Mouse (Mus musculus): ENCODE measurements around the gene Crhr2. TPM values are rescaled to one million over a fixed set of nuclear protein-coding genes. Genes with fewer than 3 reads are reported as not detected.

The Crhr2 gene
- polyA plus RNA-seq, 1 experiment from 2014 or later = 1.3 TPM

DNA sequence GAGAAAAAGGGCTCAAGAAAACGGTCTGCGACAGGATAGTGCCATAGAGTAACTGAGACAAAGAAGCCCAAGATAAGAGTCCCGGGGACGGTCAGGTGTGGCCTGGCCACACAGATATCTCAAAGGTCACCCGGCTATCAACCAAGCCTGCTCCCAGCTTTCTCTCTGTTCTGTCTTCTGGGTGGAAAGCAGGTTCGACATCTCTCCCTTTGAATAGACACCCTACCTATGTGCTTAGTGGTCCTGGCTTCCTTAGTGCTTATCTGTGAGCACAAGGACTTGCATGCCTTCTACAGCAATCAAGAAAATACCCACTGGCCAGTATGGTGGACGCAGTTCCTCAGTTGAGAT, 68.4 kb downstream of the Crhr2 start:
- Histone ChIP-seq H3K4me2 (ENCODE audit: low read length) (no peak overlapping the region), H3K27ac (ENCODE audit: low read length) (no peak overlapping the region), H3K4me1 (replicated peaks; ENCODE audit: control insufficient read depth, insufficient read depth, low read length) (peaks cover 4% of the 10 kb centered on the region; the same call in 1 of the 2 replicates), H3K4me3 (replicated peaks; ENCODE audit: low read length) (no peak overlapping the region), H3K27me3 (replicated peaks; ENCODE audit: control insufficient read depth, insufficient read depth, low read length) (no peaks in the 10 kb centered on the region), H3K9me3 (ENCODE audit: control insufficient read depth, low read length) (no peaks in the 10 kb centered on the region), H3K9ac (replicated peaks; ENCODE audit: low read depth, low read length) (no peak overlapping the region), H3K36me3 (ENCODE audit: control insufficient read depth, insufficient read depth) (peaks cover 32% of the 10 kb centered on the region)
- WGBS = 98% methylated on average over 7 of the region's 7 CpGs
- ATAC-seq = no peak

DNA sequence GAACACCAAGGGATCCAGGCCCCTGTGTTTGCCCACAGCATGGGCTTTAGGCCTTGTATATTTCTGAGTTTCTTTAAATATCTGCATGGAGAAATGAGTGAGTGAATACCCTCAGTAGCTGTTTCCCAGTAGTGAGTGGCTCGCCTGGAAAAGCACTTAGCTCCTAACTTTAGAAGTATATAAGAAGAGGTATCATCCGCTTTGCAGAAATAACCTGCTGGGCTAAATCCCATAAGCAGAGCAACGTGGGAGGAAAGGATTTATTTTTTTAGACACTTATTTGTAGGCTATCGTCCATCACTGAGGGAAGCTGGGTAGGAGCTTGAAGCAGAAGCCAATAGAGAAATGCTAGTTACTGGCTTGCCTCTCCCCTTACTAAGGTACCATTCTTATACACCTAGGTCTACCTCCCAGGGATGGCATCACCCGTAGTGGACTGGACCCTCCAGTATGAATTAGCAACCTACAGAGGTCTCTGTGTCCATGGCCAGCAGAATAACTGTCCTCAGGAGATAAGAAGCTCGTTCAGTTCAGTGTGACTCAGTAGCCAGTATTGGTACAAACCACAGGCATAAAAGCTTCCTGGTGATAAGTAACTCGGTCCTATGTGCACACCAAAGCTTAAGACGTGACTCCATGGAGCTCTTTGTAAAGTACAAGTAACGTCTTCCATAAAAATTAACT, 68.9 kb downstream of the Crhr2 start:
- Histone ChIP-seq H3K9ac (replicated peaks; ENCODE audit: low read depth, low read length) (no peak overlapping the region), H3K4me1 (replicated peaks; ENCODE audit: control insufficient read depth, insufficient read depth, low read length) (peaks cover 4% of the 10 kb centered on the region; the same call in 1 of the 2 replicates), H3K9me3 (ENCODE audit: control insufficient read depth, low read length) (no peaks in the 10 kb centered on the region), H3K27ac (ENCODE audit: low read length) (no peak overlapping the region), H3K36me3 (ENCODE audit: control insufficient read depth, insufficient read depth) (peaks cover 36% of the 10 kb centered on the region), H3K4me3 (replicated peaks; ENCODE audit: low read length) (no peak overlapping the region), H3K4me2 (ENCODE audit: low read length) (no peak overlapping the region), H3K27me3 (replicated peaks; ENCODE audit: control insufficient read depth, insufficient read depth, low read length) (no peaks in the 10 kb centered on the region)
- no peak for ATAC-seq
- 93% methylated on average over 9 of the region's 9 CpGs for WGBS

DNA sequence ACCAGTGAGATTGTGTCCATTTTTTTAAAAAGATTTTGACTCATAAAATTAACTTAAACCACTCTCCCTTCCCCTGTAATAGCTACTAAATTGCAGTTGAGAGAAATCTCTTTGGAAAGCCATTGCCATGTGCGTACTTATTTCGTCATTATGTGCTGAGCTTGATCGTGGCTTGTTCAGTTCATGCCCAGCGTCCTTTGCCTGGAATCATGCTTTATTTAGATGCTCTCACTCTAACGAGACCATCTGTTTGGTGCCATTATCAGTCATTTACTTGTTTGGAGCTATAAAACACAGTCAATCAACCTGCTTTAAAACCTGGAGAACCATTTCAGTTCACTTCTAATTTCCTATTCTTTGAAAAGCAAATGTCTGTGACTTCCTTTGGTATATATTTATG, 70.6 kb downstream of the Crhr2 start:
- 31% methylated on average over 5 of the region's 5 CpGs for WGBS
- ATAC-seq = peak; percentile 62
- Histone ChIP-seq H3K36me3 (ENCODE audit: control insufficient read depth, insufficient read depth) (peaks cover 30% of the 10 kb centered on the region), H3K9me3 (ENCODE audit: control insufficient read depth, low read length) (no peaks in the 10 kb centered on the region), H3K27ac (ENCODE audit: low read length) (no peak overlapping the region), H3K4me1 (replicated peaks; ENCODE audit: control insufficient read depth, insufficient read depth, low read length) (peaks cover 4% of the 10 kb centered on the region; the same call in 1 of the 2 replicates), H3K9ac (replicated peaks; ENCODE audit: low read depth, low read length) (no peak overlapping the region), H3K4me3 (replicated peaks; ENCODE audit: low read length) (no peak overlapping the region), H3K4me2 (ENCODE audit: low read length) (no peak overlapping the region), H3K27me3 (replicated peaks; ENCODE audit: control insufficient read depth, insufficient read depth, low read length) (no peaks in the 10 kb centered on the region)

DNA sequence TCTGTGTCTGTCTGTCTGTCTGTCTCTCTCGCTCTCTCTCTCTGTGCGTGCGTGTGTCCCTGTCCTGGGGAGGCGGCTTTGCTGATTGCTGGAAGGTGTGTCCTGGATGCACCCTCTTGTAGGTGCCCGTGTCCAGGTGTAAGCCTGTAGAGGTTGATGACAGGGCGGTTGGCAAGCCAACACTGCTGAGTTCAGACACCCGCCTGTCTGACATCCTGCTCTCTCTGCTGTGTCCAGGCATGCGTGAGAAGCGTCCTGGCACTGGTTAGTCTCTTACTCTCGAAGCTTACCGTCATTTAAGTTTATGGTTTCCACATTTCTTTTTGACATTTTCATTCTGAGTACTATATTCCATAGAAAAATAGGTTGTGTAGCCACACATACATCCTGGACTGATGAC, 71.5 kb downstream of the Crhr2 start:
- ATAC-seq = no peak
- no peak overlapping the region for H3K4me3 ChIP-seq (replicated peaks; ENCODE audit: low read length)
- WGBS = 93% methylated on average over 11 of the region's 11 CpGs
- H3K9ac ChIP-seq (replicated peaks; ENCODE audit: low read depth, low read length) = no peak overlapping the region
- H3K4me1 ChIP-seq (replicated peaks; ENCODE audit: control insufficient read depth, insufficient read depth, low read length) = peaks cover 4% of the 10 kb centered on the region; the same call in 1 of the 2 replicates
- peaks cover 34% of the 10 kb centered on the region for H3K36me3 ChIP-seq (ENCODE audit: control insufficient read depth, insufficient read depth)
- no peak overlapping the region for H3K27ac ChIP-seq (ENCODE audit: low read length)
- H3K9me3 ChIP-seq (ENCODE audit: control insufficient read depth, low read length) = no peaks in the 10 kb centered on the region
- no peak overlapping the region for H3K4me2 ChIP-seq (ENCODE audit: low read length)
- H3K27me3 ChIP-seq (replicated peaks; ENCODE audit: control insufficient read depth, insufficient read depth, low read length) = no peaks in the 10 kb centered on the region

DNA sequence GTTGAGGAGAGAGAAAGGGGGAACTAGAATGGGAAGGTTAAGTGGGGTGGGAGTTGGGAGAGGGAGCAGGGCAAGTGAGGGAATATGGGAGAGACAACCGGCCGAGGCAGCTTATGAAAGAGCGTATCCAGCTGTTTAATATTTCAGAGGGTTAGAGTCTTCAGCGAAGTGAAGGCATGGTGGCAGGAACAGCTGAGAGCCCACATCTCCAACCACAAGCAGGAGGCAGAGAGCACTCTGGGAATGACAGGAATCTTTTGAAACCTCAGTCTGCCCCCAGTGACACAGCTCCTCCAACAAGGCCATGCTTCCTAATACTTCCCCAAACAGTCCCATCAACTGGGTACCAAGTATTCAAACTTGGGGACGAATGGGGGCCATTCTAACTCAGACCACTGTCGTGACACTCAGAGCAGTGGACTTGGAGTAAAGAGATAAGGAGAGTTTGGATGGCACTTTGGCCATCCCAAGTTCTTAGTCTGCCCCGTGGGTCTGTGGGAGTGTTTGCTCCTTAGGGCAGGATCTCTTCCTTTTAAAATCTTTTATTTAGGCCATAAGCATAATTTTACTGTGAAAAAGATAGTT, 72.5 kb downstream of the Crhr2 start:
- H3K27me3 ChIP-seq (replicated peaks; ENCODE audit: control insufficient read depth, insufficient read depth, low read length) = no peaks in the 10 kb centered on the region
- no peak for ATAC-seq

DNA sequence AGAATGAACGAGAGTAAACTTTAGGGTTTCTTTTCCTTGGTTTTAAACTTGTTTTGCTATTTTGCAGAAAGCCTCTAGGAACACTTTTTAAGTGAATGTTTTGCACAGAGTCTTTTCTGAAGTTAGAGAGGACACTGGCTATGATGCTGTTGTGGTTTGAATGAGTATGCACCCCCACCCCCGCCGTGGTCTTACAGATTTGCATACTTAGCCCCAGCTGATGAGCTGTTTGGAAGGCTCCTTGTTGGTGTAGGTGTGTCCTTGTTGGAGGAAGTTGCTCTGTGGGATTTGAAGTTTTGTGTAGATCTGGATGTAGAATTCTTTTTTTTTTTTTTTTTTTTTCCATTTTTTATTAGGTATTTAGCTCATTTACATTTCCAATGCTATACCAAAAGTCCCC, 75.4 kb downstream of the Crhr2 start:
- H3K4me1 ChIP-seq (replicated peaks; ENCODE audit: control insufficient read depth, insufficient read depth, low read length) = peaks cover 4% of the 10 kb centered on the region; the same call in 1 of the 2 replicates
- WGBS = 95% methylated on average over 3 of the region's 3 CpGs
- H3K9ac ChIP-seq (replicated peaks; ENCODE audit: low read depth, low read length) = no peak overlapping the region
- no peaks in the 10 kb centered on the region for H3K9me3 ChIP-seq (ENCODE audit: control insufficient read depth, low read length)
- H3K4me3 ChIP-seq (replicated peaks; ENCODE audit: low read length) = no peak overlapping the region
- ATAC-seq = no peak
- peaks cover 47% of the 10 kb centered on the region for H3K36me3 ChIP-seq (ENCODE audit: control insufficient read depth, insufficient read depth)
- no peaks in the 10 kb centered on the region for H3K27me3 ChIP-seq (replicated peaks; ENCODE audit: control insufficient read depth, insufficient read depth, low read length)
- no peak overlapping the region for H3K4me2 ChIP-seq (ENCODE audit: low read length)
- H3K27ac ChIP-seq (ENCODE audit: low read length) = no peak overlapping the region

More for the DNA sequence above, 72.5 kb downstream of the Crhr2 start:
- peaks cover 4% of the 10 kb centered on the region; the same call in 1 of the 2 replicates for H3K4me1 ChIP-seq (replicated peaks; ENCODE audit: control insufficient read depth, insufficient read depth, low read length)
- no peak overlapping the region for H3K27ac ChIP-seq (ENCODE audit: low read length)
- peaks cover 35% of the 10 kb centered on the region for H3K36me3 ChIP-seq (ENCODE audit: control insufficient read depth, insufficient read depth)
- H3K4me3 ChIP-seq (replicated peaks; ENCODE audit: low read length) = no peak overlapping the region
- no peaks in the 10 kb centered on the region for H3K9me3 ChIP-seq (ENCODE audit: control insufficient read depth, low read length)
- no peak overlapping the region for H3K9ac ChIP-seq (replicated peaks; ENCODE audit: low read depth, low read length)
- H3K4me2 ChIP-seq (ENCODE audit: low read length) = no peak overlapping the region
- WGBS = 95% methylated on average over 7 of the region's 7 CpGs

DNA sequence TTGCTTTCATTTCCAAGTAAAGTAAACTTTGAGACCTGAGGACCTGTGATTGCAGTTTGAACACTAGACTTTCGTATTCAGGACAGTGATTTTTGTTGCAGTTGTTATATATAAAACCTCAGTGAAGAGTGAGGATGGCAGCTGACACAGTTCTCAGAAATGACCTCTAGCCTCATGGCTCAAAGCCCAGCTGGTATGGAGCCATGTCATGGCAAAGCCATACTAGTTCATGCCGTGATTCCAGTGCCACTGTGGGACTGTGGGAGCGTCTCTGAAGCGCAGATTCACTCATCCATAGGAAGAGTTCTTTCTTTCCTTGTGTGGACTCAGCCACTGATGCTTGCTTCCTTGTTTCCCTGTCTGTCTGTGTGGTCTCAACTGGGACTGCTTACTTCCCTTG, 78.3 kb downstream of the Crhr2 start:
- 94% methylated on average over 4 of the region's 4 CpGs for WGBS
- H3K4me1 ChIP-seq (replicated peaks; ENCODE audit: control insufficient read depth, insufficient read depth, low read length) = no peaks in the 10 kb centered on the region
- no peaks in the 10 kb centered on the region for H3K27me3 ChIP-seq (replicated peaks; ENCODE audit: control insufficient read depth, insufficient read depth, low read length)
- peaks cover 44% of the 10 kb centered on the region for H3K36me3 ChIP-seq (ENCODE audit: control insufficient read depth, insufficient read depth)
- ATAC-seq = no peak
- H3K4me3 ChIP-seq (replicated peaks; ENCODE audit: low read length) = no peak overlapping the region
- H3K9me3 ChIP-seq (ENCODE audit: control insufficient read depth, low read length) = no peaks in the 10 kb centered on the region
- no peak overlapping the region for H3K4me2 ChIP-seq (ENCODE audit: low read length)
- no peak overlapping the region for H3K9ac ChIP-seq (replicated peaks; ENCODE audit: low read depth, low read length)
- no peak overlapping the region for H3K27ac ChIP-seq (ENCODE audit: low read length)

DNA sequence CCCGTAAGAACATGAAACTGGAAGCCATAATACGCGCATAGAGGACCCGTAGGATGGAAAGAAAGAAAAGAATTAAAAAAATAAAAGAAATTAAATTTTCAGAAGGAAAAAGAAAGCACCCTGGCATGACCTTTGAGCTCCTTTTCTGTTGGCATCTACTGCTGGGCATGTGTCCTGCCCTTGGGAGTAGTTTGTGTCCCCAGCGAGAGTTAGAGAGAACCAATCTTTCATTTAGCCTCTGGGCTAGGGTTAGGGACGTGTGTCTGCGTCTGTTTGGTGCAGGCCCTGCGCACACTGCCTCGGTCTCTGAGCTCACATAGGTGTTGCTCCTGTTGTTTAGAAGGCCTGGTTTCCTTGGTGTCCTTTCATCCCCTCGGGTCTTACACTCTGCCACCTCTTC, 83.6 kb downstream of the Crhr2 start:
- Histone ChIP-seq H3K4me3 (replicated peaks; ENCODE audit: low read length) (no peak overlapping the region), H3K4me2 (ENCODE audit: low read length) (no peak overlapping the region), H3K27me3 (replicated peaks; ENCODE audit: control insufficient read depth, insufficient read depth, low read length) (no peaks in the 10 kb centered on the region), H3K9me3 (ENCODE audit: control insufficient read depth, low read length) (no peaks in the 10 kb centered on the region), H3K4me1 (replicated peaks; ENCODE audit: control insufficient read depth, insufficient read depth, low read length) (no peaks in the 10 kb centered on the region; the same call in 1 of the 2 replicates), H3K9ac (replicated peaks; ENCODE audit: low read depth, low read length) (no peak overlapping the region), H3K27ac (ENCODE audit: low read length) (no peak overlapping the region), H3K36me3 (ENCODE audit: control insufficient read depth, insufficient read depth) (peaks cover 30% of the 10 kb centered on the region)
- no peak for ATAC-seq
- WGBS = 90% methylated on average over 10 of the region's 10 CpGs

DNA sequence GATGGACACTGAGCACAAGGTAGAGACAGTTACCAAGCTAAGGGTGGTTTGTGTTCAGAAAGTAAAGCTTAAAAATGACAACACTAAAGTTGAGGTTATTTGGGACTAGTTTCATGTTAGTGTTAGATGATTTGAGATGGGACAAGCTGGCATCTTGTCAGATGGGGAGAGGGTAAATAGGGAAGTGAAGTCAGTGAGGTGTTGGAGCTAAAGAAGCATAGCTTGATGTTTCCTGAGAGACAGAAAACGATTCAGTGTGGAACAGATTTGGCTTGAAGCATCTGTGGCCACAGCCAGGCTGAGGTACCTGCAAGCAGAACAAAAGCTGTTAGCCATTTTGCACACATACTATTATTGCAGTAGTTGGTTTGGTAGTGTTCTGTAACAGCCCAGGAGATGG, 87.5 kb downstream of the Crhr2 start:
- no peak overlapping the region for H3K27ac ChIP-seq (ENCODE audit: low read length)
- peaks cover 9% of the 10 kb centered on the region; the same call in 1 of the 2 replicates for H3K36me3 ChIP-seq (ENCODE audit: control insufficient read depth, insufficient read depth)
- H3K4me1 ChIP-seq (replicated peaks; ENCODE audit: control insufficient read depth, insufficient read depth, low read length) = peaks cover under 1% of the 10 kb centered on the region
- ATAC-seq = no peak
- no peaks in the 10 kb centered on the region for H3K27me3 ChIP-seq (replicated peaks; ENCODE audit: control insufficient read depth, insufficient read depth, low read length)
- H3K9ac ChIP-seq (replicated peaks; ENCODE audit: low read depth, low read length) = no peak overlapping the region
- H3K9me3 ChIP-seq (ENCODE audit: control insufficient read depth, low read length) = no peaks in the 10 kb centered on the region
- 70% methylated on average over 1 of the region's 1 CpGs for WGBS
- H3K4me2 ChIP-seq (ENCODE audit: low read length) = no peak overlapping the region
- H3K4me3 ChIP-seq (replicated peaks; ENCODE audit: low read length) = no peak overlapping the region

All from forebrain, embryonic 16.5 days (tissue).